Mouse (Mus musculus) lung, embryonic 14.5 days (tissue): ENCODE results near the gene Lrrc51. TPM values are rescaled to one million over a fixed set of nuclear protein-coding genes. Genes with fewer than 3 reads are reported as not detected.

Experiments used
- ATAC-seq: fragments of 200-750 bp; cut with Nextera tagmentation; 2 replicates; pipeline ENCODE4 v1.8.0; 2017; ENCODE audit warnings: mild to moderate bottlenecking, moderate TSS enrichment, moderate library complexity; ENCODE audit not compliant: insufficient read depth
- DNase-seq: peaks from one replicate; pipeline ENCODE4 v3.0.0-alpha.2; 2015
- H3K27ac ChIP-seq: fragments of 300-500 bp; sonication (generic); 2 replicates; pipeline ENCODE4 v1.5.1; 2014; ENCODE audit warnings: low read depth, mild to moderate bottlenecking, moderate library complexity
- H3K27me3 ChIP-seq: fragments of 300-500 bp; sonication (generic); 2 replicates; pipeline ENCODE4 v1.6.1; 2014; ENCODE audit warnings: low read length, control low read depth; ENCODE audit not compliant: insufficient read depth
- H3K36me3 ChIP-seq: fragments of 300-500 bp; sonication (generic); 2 replicates; pipeline ENCODE4 v1.6.1; 2014; ENCODE audit warnings: control low read depth; ENCODE audit not compliant: insufficient read depth
- H3K4me1 ChIP-seq: fragments of 300-500 bp; sonication (generic); 2 replicates; pipeline ENCODE4 v1.6.1; 2014; ENCODE audit warnings: antibody characterized with exemption, control low read depth; ENCODE audit not compliant: insufficient read depth
- H3K4me2 ChIP-seq: fragments of 300-500 bp; sonication (generic); 2 replicates; pipeline ENCODE4 v1.6.1; 2014; ENCODE audit warnings: mild to moderate bottlenecking
- H3K4me3 ChIP-seq: fragments of 300-500 bp; sonication (generic); 2 replicates; pipeline ENCODE4 v1.5.1; 2014; ENCODE audit warnings: low read depth, low read length
- H3K9ac ChIP-seq: fragments of 300-500 bp; sonication (generic); 2 replicates; pipeline ENCODE4 v1.6.1; 2014
- H3K9me3 ChIP-seq: fragments of 300-500 bp; sonication (generic); 2 replicates; pipeline ENCODE4 v1.6.1; 2016; ENCODE audit warnings: low read depth, low read length, control low read depth
- CTCF ChIP-seq: IDR thresholded peaks from 2 replicates; pipeline ENCODE4 v1.5.1; 2016; ENCODE audit warnings: antibody characterized with exemption, low read depth
- WGBS: fragments of 180-500 bp; shearing (Covaris S2); extraction: QIAGEN DNeasy Blood & Tissue Kit; methylation state at CpG from one replicate; pipeline ENCODE4 v1.1.7; 2014; 5-methylcytosine and 5-hydroxymethylcytosine counted together
- microRNA-seq: library from miRNA; unstranded; fragments of <30 nt; microRNA quantifications from one replicate; pipeline ENCODE4, GENCODE M21; 2016; ENCODE audit warnings: borderline number of aligned reads
- polyA plus RNA-seq: library from polyadenylated mRNA; unstranded; fragments of >200 nt; fragmentation: Nextera tagmentation; extraction: Ambion mirVana; gene quantifications from 2 replicates; pipeline ENCODE4 v1.2.1, GENCODE M21; 2014

The Lrrc51 gene
- polyA plus RNA-seq, 1 experiment from 2014 or later, result 8.3 TPM

DNA sequence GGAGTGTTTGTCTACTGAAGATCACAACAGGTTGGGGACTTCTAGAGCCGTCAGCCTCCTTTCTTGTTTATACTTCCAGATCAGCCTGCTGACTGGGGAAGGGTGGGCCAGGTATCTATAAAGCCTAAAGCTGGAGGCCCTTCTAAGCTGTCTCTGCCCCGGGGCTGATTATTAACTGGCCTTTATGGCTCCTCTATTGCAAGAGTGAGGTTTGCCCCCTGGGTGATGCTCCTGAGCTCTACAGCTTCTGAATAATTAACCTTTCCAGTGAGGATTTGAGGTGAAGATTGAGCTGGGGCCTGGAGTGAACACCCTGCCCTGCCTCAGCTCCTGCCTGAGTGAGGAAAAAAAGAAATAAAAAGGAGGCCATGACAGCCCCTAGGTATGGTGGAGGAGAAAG, 63.1 kb downstream of the Lrrc51 start, which contains the start of gene Folr1:
Folr1 (minus strand) TSS at position 160 of the 400 bp plus-strand sequence.
- ATAC-seq (no peak), DNase-seq (no peak)
- 64% methylated on average over 2 of the region's 2 CpGs for WGBS

DNA sequence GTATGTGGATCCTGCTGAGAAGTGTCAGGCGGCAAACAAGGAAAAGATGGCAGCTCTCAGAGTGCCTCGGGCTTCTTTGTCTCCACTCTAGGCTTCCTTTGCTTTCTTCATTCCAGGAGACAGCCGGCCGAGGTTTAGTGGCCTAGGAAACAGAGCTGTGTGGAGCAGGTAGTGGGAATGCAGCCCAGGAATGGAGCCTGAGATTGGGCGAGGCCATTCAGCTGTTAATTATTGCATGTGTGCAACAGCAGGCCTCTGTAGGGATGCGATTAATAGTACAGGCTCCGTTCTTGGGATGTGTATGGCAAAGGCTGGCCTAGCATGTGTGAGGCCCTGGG, 64.6 kb downstream of the Lrrc51 start:
- H3K27me3 ChIP-seq, result no peaks in the 10 kb centered on the region
- 71% methylated on average over 7 of the region's 7 CpGs for WGBS
- no peak overlapping the region for H3K4me3 ChIP-seq
- no peak for ATAC-seq
- no peak for DNase-seq
- no peaks in the 10 kb centered on the region for H3K9me3 ChIP-seq
- no peak overlapping the region for H3K4me2 ChIP-seq
- TF ChIP-seq CTCF, result no peak
- no peaks in the 10 kb centered on the region for H3K4me1 ChIP-seq
- H3K9ac ChIP-seq, result no peak overlapping the region
- no peaks in the 10 kb centered on the region for H3K36me3 ChIP-seq
- H3K27ac ChIP-seq, result no peak overlapping the region

More for the DNA sequence above, 63.1 kb downstream of the Lrrc51 start, which contains the start of gene Folr1:
- Histone ChIP-seq H3K27me3 (no peaks in the 10 kb centered on the region), H3K4me1 (no peaks in the 10 kb centered on the region), H3K9ac (no peak within 1 kb of the TSS), H3K4me2 (no peak within 1 kb of the TSS), H3K27ac (peak within 1 kb of the TSS; percentile 33; the same call in 1 of the 2 replicates), H3K9me3 (no peaks in the 10 kb centered on the region), H3K36me3 (no peaks in the 10 kb centered on the region), H3K4me3 (no peak within 1 kb of the TSS)
- no peak for TF ChIP-seq CTCF

GRCm38 (mm10) chr7:101868241-101869162, 65.2 kb downstream of the Lrrc51 start:
- ATAC-seq (no peak), DNase-seq (peak; percentile 37)
- H3K4me2 ChIP-seq, result no peak overlapping the region
- no peak overlapping the region for H3K27ac ChIP-seq
- H3K9ac ChIP-seq, result no peak overlapping the region
- no peaks in the 10 kb centered on the region for H3K9me3 ChIP-seq
- no peak overlapping the region for H3K4me3 ChIP-seq
- no peaks in the 10 kb centered on the region for H3K4me1 ChIP-seq
- no peak for TF ChIP-seq CTCF
- H3K36me3 ChIP-seq, result no peaks in the 10 kb centered on the region
- whole genome bisulfite sequencing, result 59% methylated on average over 13 of the region's 13 CpGs
- H3K27me3 ChIP-seq, result no peaks in the 10 kb centered on the region

DNA sequence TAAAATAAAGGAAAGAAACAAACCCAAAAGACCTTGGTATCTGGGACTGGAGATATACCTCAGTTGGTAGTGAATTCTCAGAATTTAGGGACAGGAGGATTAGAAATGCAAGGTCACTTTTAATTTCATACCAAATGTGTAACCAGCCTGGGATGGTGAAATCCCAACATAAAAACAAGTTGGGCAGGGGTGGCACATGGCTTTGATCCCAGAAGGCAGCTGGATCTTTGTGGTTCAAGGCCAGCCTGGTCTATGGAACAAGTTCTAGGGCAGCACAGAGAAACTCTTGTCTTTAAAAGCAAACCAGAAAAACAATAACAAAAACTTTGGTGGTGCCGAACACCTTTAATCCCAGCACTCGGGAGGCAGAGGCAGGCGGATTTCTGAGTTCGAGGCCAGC, 66.2 kb downstream of the Lrrc51 start:
- no peak for DNase-seq
- ATAC-seq, result no peak
- Histone ChIP-seq H3K36me3 (no peaks in the 10 kb centered on the region), H3K4me1 (no peaks in the 10 kb centered on the region), H3K4me3 (no peak overlapping the region), H3K9ac (no peak overlapping the region), H3K27ac (no peak overlapping the region), H3K4me2 (no peak overlapping the region), H3K9me3 (no peaks in the 10 kb centered on the region), H3K27me3 (no peaks in the 10 kb centered on the region)
- no peak for TF ChIP-seq CTCF
- 98% methylated on average over 4 of the region's 4 CpGs for WGBS

DNA sequence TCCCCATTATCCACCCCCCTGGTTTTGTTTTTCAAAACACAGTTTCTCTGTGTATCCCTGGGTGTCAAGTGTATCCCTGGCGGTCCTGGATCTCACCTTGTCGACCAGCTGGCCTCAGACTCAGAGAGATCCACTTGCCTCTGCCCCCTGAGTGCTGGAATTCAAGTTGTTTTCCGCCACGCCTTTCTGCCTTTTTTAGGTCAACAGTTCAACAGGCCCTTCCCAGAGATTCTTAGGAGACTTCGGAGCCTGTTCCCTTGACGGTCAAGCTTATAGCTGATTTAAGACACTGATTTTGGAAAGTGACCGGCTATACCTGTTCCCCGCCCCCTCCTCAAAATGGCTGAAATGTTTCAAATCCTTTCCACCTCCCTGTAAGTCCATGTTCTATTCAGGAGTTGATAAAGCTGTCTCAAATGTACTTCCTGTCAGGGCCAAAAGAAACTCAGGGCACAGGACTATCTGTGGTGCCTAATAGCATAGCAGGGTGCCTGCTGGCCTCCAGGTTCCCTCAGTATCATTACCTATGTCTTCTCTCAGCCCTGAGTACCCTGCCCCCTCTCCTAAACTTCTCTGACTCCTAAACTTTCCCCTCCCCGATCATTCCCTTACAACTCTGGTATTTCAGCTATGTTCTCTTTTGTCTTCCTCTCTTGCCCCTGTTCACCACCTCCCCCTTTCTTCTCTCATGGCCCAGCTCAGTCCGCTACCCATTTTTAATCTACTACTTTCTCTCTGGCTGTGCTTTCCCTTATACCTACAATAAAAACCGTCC, 67.0 kb downstream of the Lrrc51 start:
- Histone ChIP-seq H3K9me3 (no peaks in the 10 kb centered on the region), H3K4me3 (no peak overlapping the region), H3K9ac (no peak overlapping the region), H3K27me3 (no peaks in the 10 kb centered on the region), H3K27ac (no peak overlapping the region), H3K4me1 (no peaks in the 10 kb centered on the region), H3K4me2 (no peak overlapping the region), H3K36me3 (no peaks in the 10 kb centered on the region)
- 74% methylated on average over 11 of the region's 11 CpGs for WGBS
- ATAC-seq (no peak), DNase-seq (no peak)
- no peak for TF ChIP-seq CTCF

- Histone ChIP-seq H3K9me3 (no peaks in the 10 kb centered on the region), H3K4me2 (no peak within 1 kb of the TSS), H3K4me3 (no peak within 1 kb of the TSS), H3K27ac (no peak within 1 kb of the TSS), H3K36me3 (no peaks in the 10 kb centered on the region), H3K9ac (no peak within 1 kb of the TSS), H3K27me3 (no peaks in the 10 kb centered on the region), H3K4me1 (no peaks in the 10 kb centered on the region)
- WGBS, result 59% methylated on average over 3 of the region's 3 CpGs
- no peak for TF ChIP-seq CTCF
- ATAC-seq (no peak), DNase-seq (no peak)
These were observed 70.3 kb downstream of the Lrrc51 start, which contains the start of gene Anapc15 for GRCm38 (mm10) chr7:101863415-101863814. TSS of gene Anapc15 (plus strand) at chr7:101863715.

Small RNAs within 50 kb of the gene (microRNA-seq; reads per million reads assigned to microRNA genes)
- gene Gm22655, result not detected

Other genes with a start within 250 kb of the Lrrc51 start
- 0.34 and 0.67 TPM in 2 replicates for gene Phox2a, start 115.6 kb downstream of the Lrrc51 start, polyA plus RNA-seq
- gene Inppl1, start 95.7 kb downstream of the Lrrc51 start, polyA plus RNA-seq, result 35.6 and 37.4 TPM in 2 replicates
- gene Folr2, start 76.7 kb downstream of the Lrrc51 start, polyA plus RNA-seq, result 2.6 and 2.8 TPM in 2 replicates
- 85.9 and 90.4 TPM in 2 replicates for gene Anapc15, start 70.2 kb downstream of the Lrrc51 start, polyA plus RNA-seq
- 0.20 and 0.73 TPM in 2 replicates for gene Folr1, start 63.1 kb downstream of the Lrrc51 start, polyA plus RNA-seq
- 151 and 161 TPM in 2 replicates for gene Lamtor1, start 28.0 kb downstream of the Lrrc51 start, polyA plus RNA-seq
- 0.30 and 0.43 TPM in 2 replicates for gene Tomt, start 27.5 kb downstream of the Lrrc51 start, polyA plus RNA-seq
- 109 TPM in 2 replicates for gene Numa1, start 216 bp upstream of the Lrrc51 start, polyA plus RNA-seq
- gene Il18bp, start 84.8 kb upstream of the Lrrc51 start, polyA plus RNA-seq, result 2.2 and 2.6 TPM in 2 replicates
- 24.8 and 29.3 TPM in 2 replicates for gene Rnf121, start 131.6 kb upstream of the Lrrc51 start, polyA plus RNA-seq
- 23.8 and 26.9 TPM in 2 replicates for gene Xndc1, start 131.6 kb upstream of the Lrrc51 start, polyA plus RNA-seq
- gene Xntrpc, start 131.8 kb upstream of the Lrrc51 start, polyA plus RNA-seq, result 1.0 and 1.2 TPM in 2 replicates
- gene Trpc2, start 149.2 kb upstream of the Lrrc51 start, polyA plus RNA-seq, result not detected in 2 replicates
- gene Art1, start 167.8 kb upstream of the Lrrc51 start, polyA plus RNA-seq, result 0.50 and 0.65 TPM in 2 replicates
- gene Art5, start 175.6 kb upstream of the Lrrc51 start, polyA plus RNA-seq, result 1.1 and 1.2 TPM in 2 replicates
- gene Chrna10, start 182.9 kb upstream of the Lrrc51 start, polyA plus RNA-seq, result not detected in 2 replicates